Mouse (Mus musculus): ENCODE results near the gene Slc24a3. TPM values are rescaled to one million over a fixed set of nuclear protein-coding genes. Genes with fewer than 3 reads are reported as not detected.

The Slc24a3 gene
- total RNA-seq, 2 experiments from 2014 or later = 2.5 to 2.8 TPM

DNA sequence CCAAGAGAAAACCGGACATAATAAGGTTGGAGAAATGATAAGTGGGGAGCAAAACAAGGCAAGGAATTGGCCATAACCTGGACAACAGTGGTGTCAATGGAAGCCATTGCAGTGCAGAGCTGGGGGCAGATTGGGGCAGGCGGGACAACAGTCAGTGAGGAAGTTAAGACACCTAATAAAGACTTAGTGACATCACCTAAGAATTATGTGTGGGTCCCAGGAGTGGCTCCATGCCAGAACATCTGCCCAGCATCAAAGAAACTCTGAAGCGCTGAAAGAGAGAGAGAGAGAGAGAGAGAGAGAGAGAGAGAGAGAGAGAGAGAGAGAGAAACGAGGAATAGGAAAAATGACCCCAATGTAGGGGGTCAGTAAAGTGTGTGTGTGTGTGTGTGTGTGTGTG lies 500.6 kb downstream of the Slc24a3 start:
- intact Hi-C loops (cut with DNase I) = no loop called here
- DNase-seq (ENCODE audit: low spot score) = no peak

DNA sequence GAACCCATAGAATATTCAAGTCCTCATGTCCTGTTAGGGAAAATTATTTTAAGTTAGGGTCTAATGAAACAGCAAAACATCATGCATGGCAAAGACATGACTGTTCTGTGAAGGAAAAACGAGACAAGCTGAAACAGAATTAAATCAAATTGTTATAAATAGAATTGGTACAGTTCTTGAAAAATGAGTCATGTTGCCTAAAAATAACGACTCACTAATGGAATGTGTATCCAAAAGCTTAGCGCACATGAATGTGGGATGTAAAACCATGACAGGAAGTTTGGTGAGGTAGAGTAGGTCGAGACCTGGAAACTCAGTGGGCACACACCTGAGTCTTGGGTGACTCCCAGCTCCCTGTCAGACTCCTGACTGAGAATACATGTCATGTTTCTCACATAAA lies 502.6 kb downstream of the Slc24a3 start:
- DNase-seq (ENCODE audit: low spot score) = no peak
- intact Hi-C loops (cut with DNase I) = no loop called here

DNA sequence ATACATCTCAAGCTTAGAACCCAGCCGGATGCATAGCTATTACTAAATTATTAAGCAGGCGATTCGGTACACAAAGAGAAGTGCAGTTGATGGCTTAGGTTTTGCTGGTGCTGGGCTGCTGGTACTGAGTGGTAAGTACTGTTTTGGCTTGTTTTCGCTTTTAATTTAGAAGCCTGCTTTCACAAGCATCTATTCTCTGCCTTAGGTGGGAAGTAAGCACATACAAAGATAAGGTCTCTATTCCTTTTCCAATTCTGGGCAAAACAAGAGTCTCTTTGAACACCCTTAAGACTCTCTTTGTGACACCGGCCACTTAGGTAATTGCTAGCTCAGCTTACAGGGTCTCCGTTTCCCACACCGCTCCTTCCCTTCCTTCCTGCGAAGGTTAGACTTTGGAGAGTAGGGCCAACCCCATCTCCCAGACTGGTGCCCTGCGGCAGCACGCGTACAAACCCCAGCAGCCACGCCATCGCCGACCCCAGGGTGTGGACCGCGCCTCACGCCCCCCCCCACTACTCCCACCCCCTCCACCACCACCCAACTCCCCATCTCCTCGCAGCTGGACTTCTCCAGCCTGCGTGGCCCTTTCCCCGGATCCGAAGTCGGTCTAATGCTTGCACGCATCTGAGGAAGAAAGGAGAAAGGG lies 507.1 kb downstream of the Slc24a3 start:
- no peak for DNase-seq (ENCODE audit: low spot score)

DNA sequence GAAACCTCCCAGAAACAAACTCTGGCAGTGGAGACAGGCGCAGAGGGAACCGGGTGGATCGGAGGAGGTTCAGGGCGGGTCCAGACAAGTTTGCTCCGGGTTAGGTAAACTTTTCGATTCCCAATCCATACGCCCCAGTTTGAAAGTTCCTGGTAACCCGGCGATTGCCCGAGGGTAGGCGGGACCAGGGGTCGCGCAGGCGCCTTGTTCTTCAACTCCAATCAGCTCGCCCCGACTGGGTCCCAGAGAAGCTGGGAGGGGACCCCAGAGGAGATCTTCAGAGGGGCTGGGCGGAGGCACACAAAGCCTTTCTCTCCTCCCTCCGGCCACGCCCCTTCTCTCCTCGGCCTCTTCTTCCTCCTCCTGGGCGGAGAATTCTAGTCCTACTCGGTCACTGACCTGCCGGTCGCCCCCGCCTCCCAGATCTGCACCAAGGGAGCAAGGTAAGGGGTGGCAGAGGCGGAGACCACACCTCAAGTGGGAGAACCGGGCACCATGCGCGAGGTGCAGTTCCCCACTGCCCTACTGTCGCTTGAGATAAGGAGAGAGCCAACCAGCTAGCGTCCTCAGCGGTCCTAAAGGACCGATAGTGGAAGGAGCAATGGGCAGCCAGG lies 507.7 kb downstream of the Slc24a3 start, which contains the start of gene Rin2:
Rin2 (plus strand) TSS at position 74 of the 614 bp plus-strand sequence.
- intact Hi-C loops (cut with DNase I) = no loop called here
- DNase-seq (ENCODE audit: low spot score) = peak; percentile 51

More for the DNA sequence above, 507.1 kb downstream of the Slc24a3 start:
- intact Hi-C loops (cut with DNase I) = no loop called here

DNA sequence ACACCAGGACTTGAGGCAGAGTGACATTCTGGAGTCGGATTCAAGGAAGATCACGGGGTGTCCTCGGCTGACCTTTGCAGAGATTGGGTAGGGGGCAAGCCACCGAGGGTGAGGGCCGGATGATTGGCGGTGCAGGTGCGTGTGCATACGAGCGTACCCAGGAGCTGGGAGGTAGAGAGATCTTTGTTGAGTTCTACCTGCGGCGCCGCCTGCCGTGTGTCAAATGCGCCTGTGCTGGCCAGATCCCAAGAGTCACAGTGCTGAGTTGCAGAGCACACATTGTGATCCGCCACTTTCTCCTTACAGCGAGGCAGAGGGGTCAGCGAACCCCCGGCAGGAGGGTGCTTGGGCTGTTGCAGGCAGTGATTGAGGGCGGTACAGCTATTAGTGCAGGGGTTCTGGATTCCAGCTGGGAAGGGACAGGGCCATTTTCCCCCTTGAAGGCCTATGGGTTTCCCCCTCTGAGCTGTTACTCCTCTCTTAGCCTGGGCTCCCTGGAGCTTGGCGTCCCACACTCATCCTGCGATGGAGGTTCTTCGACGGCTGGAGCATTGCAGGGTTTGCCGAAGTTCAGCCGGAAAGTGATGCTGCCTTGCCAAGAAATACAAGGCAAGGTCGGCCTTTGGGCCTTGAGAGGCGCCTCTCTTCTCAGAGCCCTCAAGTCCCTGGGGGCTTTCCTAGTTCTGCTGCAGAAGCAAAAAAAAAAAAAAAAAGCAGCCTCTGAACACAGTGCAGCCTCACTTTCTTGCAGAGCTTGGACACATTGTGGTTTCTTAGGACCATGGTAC lies 508.4 kb downstream of the Slc24a3 start:
- no peak for DNase-seq (ENCODE audit: low spot score)
- intact Hi-C loops (cut with DNase I) = no loop called here

DNA sequence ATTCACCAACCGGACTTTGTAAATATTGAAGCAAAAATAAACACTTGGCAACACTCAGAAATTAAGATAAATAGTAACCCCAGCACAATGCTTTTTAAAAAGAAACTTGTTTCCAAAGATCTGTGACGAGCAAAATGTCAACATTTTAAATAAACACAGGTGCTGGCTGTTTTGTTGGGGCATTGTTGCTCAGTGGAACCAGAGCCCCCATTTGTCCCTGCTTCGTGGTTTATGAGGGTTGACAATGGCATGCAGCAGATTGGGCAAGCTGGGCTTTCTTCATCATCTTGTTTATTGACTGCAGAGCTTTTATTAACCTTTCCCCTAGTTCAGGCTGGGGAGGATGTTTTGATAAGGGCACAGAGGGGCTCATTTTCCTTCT lies 509.0 kb downstream of the Slc24a3 start:
- DNase-seq (ENCODE audit: low spot score) = no peak
- intact Hi-C loops (cut with DNase I) = no loop called here

DNA sequence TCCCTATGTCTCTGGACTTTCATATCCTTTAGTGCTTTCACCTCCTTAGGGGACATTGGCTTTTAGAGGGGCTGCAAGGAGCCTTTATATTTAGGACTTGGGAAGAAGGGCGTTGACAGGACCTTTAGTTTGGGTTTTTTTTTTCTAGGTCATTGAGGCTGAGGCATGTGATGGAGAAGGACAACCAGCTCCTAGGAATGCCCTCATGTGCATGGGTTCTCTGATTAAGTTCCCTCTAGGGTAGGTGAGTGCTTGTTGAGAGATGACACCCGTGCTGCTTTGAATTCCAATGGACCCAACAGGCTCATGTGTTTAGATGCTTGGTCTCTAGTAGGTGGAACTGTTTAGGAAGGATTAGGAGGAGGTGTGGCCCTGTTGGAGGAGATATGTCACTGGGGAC lies 509.4 kb downstream of the Slc24a3 start:
- no peak for DNase-seq (ENCODE audit: low spot score)
- intact Hi-C loops (cut with DNase I) = no loop called here

DNA sequence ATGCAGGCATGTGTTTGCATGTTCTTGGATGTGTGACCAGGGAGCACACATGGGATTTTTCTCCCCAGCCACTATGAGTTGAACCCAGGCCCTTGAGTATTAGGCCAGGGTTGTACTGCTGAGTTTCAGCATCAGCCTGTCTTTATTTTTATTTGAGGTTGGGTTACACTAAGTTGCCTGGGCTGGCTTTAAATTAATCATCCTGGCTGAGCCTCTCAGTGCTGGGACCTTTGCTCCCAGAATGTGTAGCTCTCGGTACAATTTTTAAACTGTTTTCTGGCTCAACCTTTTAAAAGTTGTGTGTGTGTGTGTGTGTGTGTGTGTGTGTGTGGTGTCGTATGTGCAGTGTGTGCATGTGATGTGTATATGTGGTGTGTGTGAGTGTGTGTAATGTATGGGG lies 512.6 kb downstream of the Slc24a3 start:
- DNase-seq (ENCODE audit: low spot score) = no peak
- intact Hi-C loops (cut with DNase I) = no loop called here

DNA sequence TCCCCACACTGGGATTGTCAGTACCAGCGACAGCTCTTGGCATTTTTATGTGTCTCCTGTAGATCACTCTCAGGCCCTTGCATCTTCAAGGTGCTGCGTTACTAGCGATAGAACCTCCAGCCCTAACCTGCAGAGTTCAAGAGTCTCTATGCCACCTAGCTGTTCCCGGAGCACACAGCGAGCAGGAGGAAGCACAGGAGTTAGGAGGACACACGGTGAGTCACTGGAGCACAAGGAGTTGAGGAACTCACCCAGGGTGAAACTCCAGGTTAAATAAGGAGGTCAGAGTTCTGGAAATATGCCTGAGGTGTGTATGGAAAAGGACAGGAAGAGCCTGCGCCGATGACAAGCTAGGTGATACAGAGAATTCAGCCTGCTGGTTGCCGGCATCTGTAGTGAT lies 513.2 kb downstream of the Slc24a3 start:
- intact Hi-C loops (cut with DNase I) = no loop called here
- no peak for DNase-seq (ENCODE audit: low spot score)

DNA sequence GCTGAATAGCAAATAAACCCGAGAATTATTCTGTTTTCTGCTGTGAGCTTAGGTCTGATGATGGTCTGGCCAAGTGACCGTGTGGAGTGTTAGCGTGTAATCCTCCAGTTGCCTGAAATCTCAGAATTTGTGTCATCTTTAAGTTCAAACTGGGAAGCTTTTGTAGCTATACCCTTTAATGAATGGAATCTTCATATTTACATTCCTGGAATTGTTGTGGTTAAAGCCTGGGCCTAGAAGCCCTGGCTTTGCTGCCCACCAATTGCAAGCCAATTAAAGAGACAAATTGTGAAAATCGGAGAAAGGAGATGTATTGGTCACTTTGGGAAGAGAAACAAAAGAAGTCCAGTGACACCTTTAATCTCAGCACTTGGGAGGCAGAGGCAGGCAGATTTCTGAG lies 514.1 kb downstream of the Slc24a3 start:
- intact Hi-C loops (cut with DNase I) = no loop called here
- no peak for DNase-seq (ENCODE audit: low spot score)

DNA sequence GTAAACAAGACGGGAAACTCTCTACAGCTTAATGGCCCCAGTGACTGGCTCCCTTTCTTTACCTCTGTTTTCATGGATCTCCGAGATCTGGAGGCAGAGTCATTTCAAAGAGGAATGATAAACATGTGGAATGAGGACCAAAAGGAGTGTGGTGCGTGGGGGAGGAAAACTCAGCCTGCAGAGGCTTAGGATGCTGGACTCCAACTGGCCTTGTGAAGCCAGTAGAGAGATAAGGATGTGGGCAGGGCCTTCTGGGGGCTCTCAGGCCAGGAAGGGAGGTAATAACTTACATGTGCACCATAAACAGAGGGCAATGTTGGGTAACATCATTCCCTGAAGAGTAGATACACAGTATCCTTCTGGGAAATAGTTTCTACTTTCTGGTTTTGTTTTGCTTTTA lies 515.4 kb downstream of the Slc24a3 start:
- intact Hi-C loops (cut with DNase I) = no loop called here
- no peak for DNase-seq (ENCODE audit: low spot score)

DNA sequence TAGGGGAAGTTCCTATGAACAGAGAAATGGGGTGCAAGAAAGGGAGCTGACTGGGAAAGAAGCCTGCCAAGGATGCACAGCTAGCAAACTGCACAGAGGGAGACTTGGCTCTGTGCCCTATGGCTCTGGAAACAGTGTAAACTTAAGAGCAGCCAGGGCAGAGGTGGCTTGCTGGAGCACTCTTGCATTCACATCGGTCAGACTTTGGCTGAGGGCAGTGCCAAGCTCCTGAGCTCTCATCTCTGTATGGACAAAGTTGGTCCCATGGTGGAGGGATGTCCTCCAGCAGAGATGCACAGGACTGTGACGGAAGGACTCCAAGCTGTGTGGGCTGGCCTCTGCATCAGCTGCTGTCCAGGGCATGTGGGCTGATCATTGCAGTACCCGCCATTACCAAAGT lies 516.0 kb downstream of the Slc24a3 start:
- no peak for DNase-seq (ENCODE audit: low spot score)
- intact Hi-C loops (cut with DNase I) = no loop called here

DNA sequence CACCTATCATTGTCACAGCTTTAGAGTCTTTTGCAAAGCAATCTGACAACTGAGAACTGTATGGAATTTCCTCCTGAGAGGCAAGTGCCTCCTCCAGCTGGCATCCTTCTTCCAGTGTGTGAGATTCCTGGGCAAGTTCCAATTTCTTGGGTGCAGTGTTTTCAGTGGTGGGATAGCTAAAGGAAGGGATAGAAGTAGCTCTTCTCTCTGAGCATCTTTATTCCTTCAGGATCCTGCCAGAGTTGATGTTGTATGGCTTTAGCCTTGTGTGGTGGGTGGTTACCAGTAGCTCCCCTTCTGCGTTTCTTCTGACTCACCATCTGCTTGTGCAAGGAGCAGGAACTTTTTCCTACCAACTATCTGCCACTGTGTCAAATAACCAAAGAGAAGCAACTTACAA lies 516.6 kb downstream of the Slc24a3 start:
- DNase-seq (ENCODE audit: low spot score) = no peak
- intact Hi-C loops (cut with DNase I) = no loop called here

DNA sequence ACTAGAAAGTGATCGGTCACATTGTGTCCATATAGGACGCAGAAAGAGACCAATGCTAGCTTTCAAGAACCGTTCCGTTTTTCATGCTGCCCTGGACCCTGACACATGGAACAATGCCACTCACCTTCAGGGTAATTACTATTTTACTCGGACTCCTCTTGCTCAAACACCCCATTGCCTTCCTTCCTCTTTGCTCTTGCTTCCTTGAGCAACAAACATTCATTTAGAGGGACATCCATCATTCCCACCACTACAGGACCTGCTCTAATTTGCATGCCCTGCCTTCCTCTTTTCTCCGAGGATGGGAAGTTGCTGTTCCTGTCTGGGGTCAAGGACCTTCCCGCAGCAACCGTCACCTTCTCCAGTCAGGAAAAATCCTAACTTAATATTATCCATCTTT lies 517.3 kb downstream of the Slc24a3 start:
- intact Hi-C loops (cut with DNase I) = no loop called here
- no peak for DNase-seq (ENCODE audit: low spot score)

DNA sequence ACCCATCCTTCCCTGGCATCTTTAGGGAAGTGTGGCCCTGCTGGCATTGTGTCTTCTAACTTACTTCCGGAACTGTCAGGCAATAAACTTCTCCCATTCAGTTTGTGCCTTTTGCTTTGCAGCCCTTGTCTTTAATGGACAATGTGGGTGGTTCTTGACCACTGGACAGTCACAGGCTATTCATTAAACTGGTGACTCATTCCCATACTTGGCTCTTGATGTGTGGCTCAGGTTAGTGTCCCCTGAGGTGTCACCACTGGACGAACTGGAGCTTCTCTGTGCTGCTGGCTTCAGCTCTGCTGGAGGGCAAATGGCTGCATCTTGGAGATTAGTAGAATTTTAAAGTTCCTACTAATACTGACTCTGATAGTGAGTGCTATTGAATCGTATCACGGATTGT lies 518.5 kb downstream of the Slc24a3 start:
- intact Hi-C loops (cut with DNase I) = no loop called here
- DNase-seq (ENCODE audit: low spot score) = no peak

DNA sequence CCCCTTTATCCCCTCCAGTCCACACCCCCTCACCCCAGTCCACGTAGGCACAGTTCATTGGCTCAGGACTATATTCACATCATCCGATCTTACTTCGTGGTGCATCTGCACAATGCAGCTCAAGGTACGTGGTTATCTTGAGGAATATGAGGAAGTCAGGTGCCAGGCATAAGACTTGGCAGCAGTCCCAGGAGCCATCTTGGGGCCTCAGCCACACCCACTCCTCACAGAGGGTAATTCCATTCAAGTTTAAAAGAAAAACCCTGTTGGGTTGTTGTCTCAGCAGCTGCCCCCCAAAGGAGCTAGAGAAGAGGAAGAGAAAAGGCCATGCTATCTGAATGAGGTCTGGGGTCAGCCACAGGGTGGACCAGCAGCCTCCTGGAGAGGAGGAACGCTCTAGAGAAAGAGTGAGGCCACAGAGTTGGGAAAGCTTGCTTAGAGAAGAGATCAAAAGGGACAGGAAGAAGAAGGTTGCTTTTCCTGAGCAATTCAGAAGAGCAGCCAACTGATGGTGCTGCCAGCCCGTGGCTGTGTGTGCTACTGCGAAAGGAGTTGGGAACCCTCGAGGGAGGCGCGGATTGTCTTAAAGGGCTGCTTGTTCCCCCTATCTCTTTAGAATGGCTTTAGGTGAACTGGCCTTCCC lies 523.9 kb downstream of the Slc24a3 start:
- DNase-seq (ENCODE audit: low spot score) = no peak
- intact Hi-C loops (cut with DNase I) = no loop called here
